Mouse (Mus musculus) cortical plate, adult 2 months (tissue): ENCODE measurements at regions not wholly inside any gene's neighbourhood (a gene's known extent, or its start where the extent isn't known, plus 50 kb on each side); places are given as distances from the start of the nearest gene placed in this dataset.

Experiments used
- CTCF ChIP-seq: fragments of 200-500 bp; IDR thresholded peaks from 2 replicates; pipeline ENCODE4 v1.5.1; 2011; ENCODE audit warnings: mild to moderate bottlenecking, control low read depth, low read length; ENCODE audit not compliant: insufficient read depth; ENCODE audit errors: extremely low read depth
- POLR2A ChIP-seq: fragments of 200-500 bp; IDR thresholded peaks from 2 replicates; pipeline ENCODE4 v1.6.1; 2011; ENCODE audit warnings: mild to moderate bottlenecking, low read length, control low read depth; ENCODE audit not compliant: insufficient read depth; ENCODE audit errors: extremely low read depth

DNA sequence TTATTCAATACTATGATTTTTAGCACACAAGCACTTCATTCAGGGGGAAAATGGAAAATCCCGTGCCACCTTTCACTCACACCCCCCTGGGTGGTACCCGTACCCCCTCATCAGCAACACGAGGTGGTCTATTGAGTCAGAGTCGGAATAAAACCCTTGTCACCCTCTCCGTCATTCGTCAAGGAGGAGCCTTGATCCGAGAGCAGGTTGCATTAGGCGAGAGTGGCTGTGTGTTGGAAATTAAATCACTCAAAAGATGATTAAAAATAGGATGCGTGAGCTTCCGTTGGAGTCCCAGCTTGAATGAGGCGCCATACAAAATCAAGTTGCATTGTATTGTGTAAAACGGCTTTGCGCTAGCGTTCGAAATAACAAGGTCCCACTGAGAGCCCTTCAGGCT lies 236.5 kb upstream of the 3110018I06Rik start:
- TF ChIP-seq CTCF (no peak), POLR2A (no peak)
